Mouse (Mus musculus) cortical plate, adult 2 months (tissue): ENCODE data around the gene Kcmf1.

Experiments used
- CTCF ChIP-seq: fragments of 200-500 bp; IDR thresholded peaks from 2 replicates; pipeline ENCODE4 v1.5.1; 2011; ENCODE audit warnings: mild to moderate bottlenecking, control low read depth, low read length; ENCODE audit not compliant: insufficient read depth; ENCODE audit errors: extremely low read depth
- POLR2A ChIP-seq: fragments of 200-500 bp; IDR thresholded peaks from 2 replicates; pipeline ENCODE4 v1.6.1; 2011; ENCODE audit warnings: mild to moderate bottlenecking, low read length, control low read depth; ENCODE audit not compliant: insufficient read depth; ENCODE audit errors: extremely low read depth

GRCm38 (mm10) chr6:72792641-72793040, 107.1 kb downstream of the Kcmf1 start:
- no peak for TF ChIP-seq POLR2A
- no peak for TF ChIP-seq CTCF
